Mouse (Mus musculus): ENCODE results near the gene Agpat2. TPM values are rescaled to one million over a fixed set of nuclear protein-coding genes. Genes with fewer than 3 reads are reported as not detected.

The Agpat2 gene
- total and polyA plus RNA-seq, 2 experiments from 2014 or later: 5.0 to 6.4 TPM

DNA sequence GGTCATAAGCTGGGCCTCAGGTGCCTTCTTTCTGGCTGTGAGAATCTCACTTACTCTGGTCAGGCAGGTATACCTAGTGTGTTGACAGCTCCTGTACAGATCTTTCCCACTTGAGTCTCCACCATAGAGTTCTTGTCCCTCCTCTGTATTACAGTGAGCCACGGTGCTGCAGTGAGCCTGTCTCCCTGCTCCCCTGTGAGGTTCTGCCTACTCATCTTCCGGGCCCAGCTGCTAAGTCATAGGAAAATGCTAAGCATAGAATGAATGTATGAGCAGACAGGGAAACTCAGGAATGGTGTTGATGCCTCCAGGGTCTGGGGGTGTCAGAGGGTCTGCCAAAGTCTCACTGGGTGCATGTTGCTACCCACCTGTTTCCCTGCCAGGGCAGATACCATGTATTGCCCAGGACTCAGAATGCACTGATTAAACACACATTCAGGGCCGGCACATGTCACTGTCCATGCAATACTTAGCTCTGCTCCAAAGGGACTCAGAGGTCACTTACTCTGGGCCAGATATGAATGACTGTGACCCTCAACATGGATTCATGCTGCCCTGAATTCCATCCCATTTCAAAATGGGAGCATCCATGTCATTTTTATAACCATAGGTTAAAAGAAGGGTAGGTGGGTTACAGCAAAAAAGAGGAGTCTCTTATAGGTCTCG is 11.4 kb upstream of the Agpat2 start:
- H3K4me3 ChIP-seq (ENCODE audit: low read depth, low read length): no peak overlapping the region
- H3K27ac ChIP-seq (ENCODE audit: low read depth, low read length): no peak overlapping the region
- no peaks in the 10 kb centered on the region for H3K36me3 ChIP-seq (ENCODE audit: insufficient read depth, low read length)
- H3K9ac ChIP-seq (replicated peaks; ENCODE audit: low read length, poor library complexity, severe bottlenecking): no peak overlapping the region
- no peaks in the 10 kb centered on the region for H3K4me1 ChIP-seq (ENCODE audit: insufficient read depth, low read length)
- no peaks in the 10 kb centered on the region for H3K27me3 ChIP-seq (ENCODE audit: insufficient read depth, low read length)
- ATAC-seq (ENCODE audit: low FRiP score): no peak
- H3K9me3 ChIP-seq (ENCODE audit: low read length): no peaks in the 10 kb centered on the region
- no peak for TF ChIP-seq CTCF (IDR thresholded peaks at IDR 0.05)
- 86% methylated on average over 4 of the region's 4 CpGs for WGBS
- H3K4me2 ChIP-seq (ENCODE audit: low read depth, low read length, poor library complexity, severe bottlenecking): no peak overlapping the region
- DNase-seq (ENCODE audit: low spot score): no peak

DNA sequence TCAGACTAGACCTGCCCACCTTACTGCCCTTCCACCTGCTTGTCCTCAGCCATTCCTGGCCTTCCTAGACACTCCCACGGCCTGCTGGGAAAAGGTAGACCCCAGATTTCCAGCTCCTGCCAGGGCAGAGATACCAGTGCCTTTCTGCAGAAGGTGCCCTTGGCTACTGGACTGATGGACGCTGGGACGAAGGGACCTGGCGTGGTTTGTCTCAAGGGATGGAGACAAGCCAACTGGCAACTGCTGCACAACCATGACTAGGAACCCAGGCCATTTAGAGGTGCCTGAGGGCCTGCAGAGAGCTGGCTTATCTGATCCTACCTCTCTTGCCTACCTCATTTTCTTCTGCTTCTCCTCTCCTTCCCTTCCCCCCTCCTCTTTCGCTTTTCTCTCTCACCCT is 10.7 kb upstream of the Agpat2 start:
- no peaks in the 10 kb centered on the region for H3K4me1 ChIP-seq (ENCODE audit: insufficient read depth, low read length)
- no peaks in the 10 kb centered on the region for H3K9me3 ChIP-seq (ENCODE audit: low read length)
- 79% methylated on average over 5 of the region's 5 CpGs for WGBS
- no peaks in the 10 kb centered on the region for H3K36me3 ChIP-seq (ENCODE audit: insufficient read depth, low read length)
- H3K27ac ChIP-seq (ENCODE audit: low read depth, low read length): no peak overlapping the region
- no peak for DNase-seq (ENCODE audit: low spot score)
- no peak overlapping the region for H3K4me3 ChIP-seq (ENCODE audit: low read depth, low read length)
- H3K4me2 ChIP-seq (ENCODE audit: low read depth, low read length, poor library complexity, severe bottlenecking): no peak overlapping the region
- no peak overlapping the region for H3K9ac ChIP-seq (replicated peaks; ENCODE audit: low read length, poor library complexity, severe bottlenecking)
- ATAC-seq (ENCODE audit: low FRiP score): no peak
- H3K27me3 ChIP-seq (ENCODE audit: insufficient read depth, low read length): no peaks in the 10 kb centered on the region
- TF ChIP-seq CTCF (IDR thresholded peaks at IDR 0.05): no peak

DNA sequence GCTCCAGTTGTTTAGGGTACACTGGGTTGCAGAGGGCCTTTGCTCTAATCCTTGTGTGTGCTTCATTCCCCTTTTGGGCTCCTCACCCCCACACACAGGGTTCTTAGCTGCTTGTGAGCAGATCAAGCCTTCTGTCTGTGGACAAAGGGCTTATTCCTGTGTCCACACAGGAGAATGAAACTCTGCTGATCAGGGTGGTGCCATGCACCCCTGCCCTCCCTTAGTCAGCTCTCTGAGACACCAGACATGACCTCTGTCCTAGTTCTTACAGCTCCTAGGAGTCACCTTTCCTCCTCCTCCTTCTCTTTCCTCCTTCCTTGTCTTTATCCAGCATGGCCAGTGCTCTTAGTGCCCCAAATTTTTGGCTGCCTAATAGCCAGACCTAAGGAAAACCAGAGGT is 7.7 kb upstream of the Agpat2 start:
- Histone ChIP-seq H3K27ac (ENCODE audit: low read depth, low read length) (no peak overlapping the region), H3K9ac (replicated peaks; ENCODE audit: low read length, poor library complexity, severe bottlenecking) (no peak overlapping the region), H3K27me3 (ENCODE audit: insufficient read depth, low read length) (no peaks in the 10 kb centered on the region), H3K4me3 (ENCODE audit: low read depth, low read length) (no peak overlapping the region), H3K4me2 (ENCODE audit: low read depth, low read length, poor library complexity, severe bottlenecking) (no peak overlapping the region), H3K9me3 (ENCODE audit: low read length) (no peaks in the 10 kb centered on the region), H3K36me3 (ENCODE audit: insufficient read depth, low read length) (no peaks in the 10 kb centered on the region), H3K4me1 (ENCODE audit: insufficient read depth, low read length) (no peaks in the 10 kb centered on the region)
- TF ChIP-seq CTCF (IDR thresholded peaks at IDR 0.05): no peak
- DNase-seq (ENCODE audit: low spot score): no peak
- no peak for ATAC-seq (ENCODE audit: low FRiP score)

DNA sequence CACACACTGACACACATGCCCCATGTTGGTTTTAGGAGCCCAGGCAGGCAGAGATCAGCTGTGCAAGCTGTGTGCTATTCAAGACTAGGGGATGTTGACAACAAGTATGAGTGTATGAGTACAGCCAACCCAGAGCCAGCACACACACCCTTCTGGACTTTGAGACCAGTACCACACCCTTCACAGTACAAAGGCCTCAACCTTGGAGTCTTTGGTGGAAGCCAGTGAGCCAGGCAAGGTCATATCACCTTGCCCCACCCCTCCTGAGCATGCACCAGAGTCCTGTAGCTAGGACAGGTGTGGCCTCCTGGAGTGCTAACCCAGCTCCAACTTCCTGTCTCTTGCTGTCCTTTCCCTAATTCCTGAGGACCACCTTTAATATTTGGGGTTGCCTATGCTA is 6.8 kb upstream of the Agpat2 start:
- H3K27ac ChIP-seq (ENCODE audit: low read depth, low read length): no peak overlapping the region
- ATAC-seq (ENCODE audit: low FRiP score) (no peak), DNase-seq (ENCODE audit: low spot score) (no peak)
- no peak for TF ChIP-seq CTCF (IDR thresholded peaks at IDR 0.05)
- H3K4me3 ChIP-seq (ENCODE audit: low read depth, low read length): no peak overlapping the region
- no peaks in the 10 kb centered on the region for H3K4me1 ChIP-seq (ENCODE audit: insufficient read depth, low read length)
- H3K36me3 ChIP-seq (ENCODE audit: insufficient read depth, low read length): no peaks in the 10 kb centered on the region
- no peak overlapping the region for H3K9ac ChIP-seq (replicated peaks; ENCODE audit: low read length, poor library complexity, severe bottlenecking)
- H3K27me3 ChIP-seq (ENCODE audit: insufficient read depth, low read length): no peaks in the 10 kb centered on the region
- no peaks in the 10 kb centered on the region for H3K9me3 ChIP-seq (ENCODE audit: low read length)
- H3K4me2 ChIP-seq (ENCODE audit: low read depth, low read length, poor library complexity, severe bottlenecking): no peak overlapping the region

DNA sequence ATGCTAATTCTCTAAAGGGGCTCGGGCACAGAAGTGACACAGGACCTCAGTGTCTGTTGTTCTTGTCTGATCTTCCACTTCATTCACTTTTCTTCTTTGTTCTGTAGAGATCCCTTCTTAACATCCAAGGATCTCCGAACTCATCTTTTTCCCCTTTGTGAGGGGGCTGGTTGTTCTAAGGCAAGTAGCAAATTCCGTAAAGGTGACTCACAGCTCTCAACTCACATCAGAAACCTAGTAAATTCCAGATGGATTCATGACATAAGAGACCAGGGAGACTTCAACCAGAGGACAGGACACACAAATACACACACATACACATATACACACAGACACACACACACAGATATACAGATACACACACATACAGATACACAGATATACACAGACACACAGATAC is 6.3 kb upstream of the Agpat2 start:
- H3K27ac ChIP-seq (ENCODE audit: low read depth, low read length): no peak overlapping the region
- H3K4me3 ChIP-seq (ENCODE audit: low read depth, low read length): no peak overlapping the region
- WGBS: 64% methylated on average over 3 of the region's 3 CpGs
- no peaks in the 10 kb centered on the region; the same call in 1 of the 2 replicates for H3K27me3 ChIP-seq (ENCODE audit: insufficient read depth, low read length)
- H3K9me3 ChIP-seq (ENCODE audit: low read length): no peaks in the 10 kb centered on the region
- H3K36me3 ChIP-seq (ENCODE audit: insufficient read depth, low read length): no peaks in the 10 kb centered on the region
- DNase-seq (ENCODE audit: low spot score): no peak
- no peak overlapping the region for H3K4me2 ChIP-seq (ENCODE audit: low read depth, low read length, poor library complexity, severe bottlenecking)
- H3K9ac ChIP-seq (replicated peaks; ENCODE audit: low read length, poor library complexity, severe bottlenecking): no peak overlapping the region
- ATAC-seq (ENCODE audit: low FRiP score): no peak
- H3K4me1 ChIP-seq (ENCODE audit: insufficient read depth, low read length): no peaks in the 10 kb centered on the region
- TF ChIP-seq CTCF (IDR thresholded peaks at IDR 0.05): no peak

DNA sequence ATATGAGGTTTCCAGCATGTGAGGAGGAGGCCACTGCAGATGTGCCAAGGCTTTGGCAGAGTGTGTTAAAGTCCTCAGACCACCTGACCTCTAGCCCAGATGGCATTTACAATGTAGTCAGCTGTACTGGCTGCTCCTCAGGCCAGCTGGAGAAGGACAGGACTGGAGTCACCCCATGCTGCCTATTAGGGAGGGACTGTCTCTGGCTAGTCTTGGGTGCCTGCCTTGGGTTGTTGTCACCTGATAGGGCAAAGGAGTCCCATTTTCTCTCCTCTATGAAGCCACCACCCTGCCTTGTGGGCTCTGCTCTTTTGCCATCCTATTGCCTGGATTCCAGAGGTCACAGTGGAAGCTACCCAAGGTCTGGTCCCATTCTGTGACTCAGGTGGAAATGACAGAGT is 5.0 kb upstream of the Agpat2 start:
- H3K9me3 ChIP-seq (ENCODE audit: low read length): no peaks in the 10 kb centered on the region
- no peak overlapping the region for H3K27ac ChIP-seq (ENCODE audit: low read depth, low read length)
- H3K36me3 ChIP-seq (ENCODE audit: insufficient read depth, low read length): no peaks in the 10 kb centered on the region
- no peak overlapping the region for H3K4me3 ChIP-seq (ENCODE audit: low read depth, low read length)
- DNase-seq (ENCODE audit: low spot score) (no peak), ATAC-seq (ENCODE audit: low FRiP score) (no peak)
- no peak for TF ChIP-seq CTCF (IDR thresholded peaks at IDR 0.05)
- H3K4me1 ChIP-seq (ENCODE audit: insufficient read depth, low read length): peaks cover 2% of the 10 kb centered on the region; the same call in 1 of the 2 replicates
- no peaks in the 10 kb centered on the region; the same call in 1 of the 2 replicates for H3K27me3 ChIP-seq (ENCODE audit: insufficient read depth, low read length)
- no peak overlapping the region for H3K9ac ChIP-seq (replicated peaks; ENCODE audit: low read length, poor library complexity, severe bottlenecking)
- no peak overlapping the region for H3K4me2 ChIP-seq (ENCODE audit: low read depth, low read length, poor library complexity, severe bottlenecking)

Data from midbrain, postnatal 0 days (tissue).